ENCODE assay signal across 8 mouse cellular contexts in genomic region chr9:119052154-119052944, GRCm38 (mm10). TPM values are rescaled to one million over a fixed set of nuclear protein-coding genes. Genes with fewer than 3 reads are reported as not detected.
A peak's percentile ranks its signal among the peaks of the same experiment; 100 is the strongest.
DNase-seq lines count a peak whose midpoint lies in the region; ATAC-seq and TF ChIP-seq lines count a peak whose summit lies in the region.

Gene Vill (plus strand): TSS chr9:119052778.

- 26% methylated on average over 22 of the region's 22 CpGs for WGBS in forebrain, postnatal 0 days
- 10% methylated on average over 22 of the region's 22 CpGs for WGBS in kidney, embryonic 16.5 days

- no peak within 1 kb of the TSS for H3K9ac ChIP-seq in forebrain, postnatal 0 days
- peak within 1 kb of the TSS; percentile 66 for H3K9ac ChIP-seq in kidney, embryonic 16.5 days (replicated peaks; ENCODE audit: low read length)

- 0 out of 2 replicates have a peak, but pooled peaks have one; percentile 27 for ATAC-seq in forebrain, postnatal 0 days
- ATAC-seq in kidney, embryonic 16.5 days (ENCODE audit: low FRiP score, low TSS enrichment), result peak; percentile 96
- ATAC-seq in erythroid progenitor cell, adult 5-6 weeks (replicated peaks; ENCODE audit: low FRiP score, poor library complexity, severe bottlenecking), result no peak

- peak; percentile 48 for DNase-seq in 3134 (ENCODE audit: extremely low read depth, insufficient read length, low spot score)
- DNase-seq in Muller cell, postnatal 12 days (ENCODE audit: inconsistent ontology term), result peak; percentile 48
- DNase-seq in forebrain, postnatal 0 days, result no peak
- DNase-seq in lung, postnatal 36 days, result peak; percentile 79
- no peak for DNase-seq in frontal cortex, postnatal 10 days (ENCODE audit: low spot score in 2 of 2)
- no peak for DNase-seq in right cerebral cortex, adult 18-20 months

- H3K9me3 ChIP-seq in forebrain, postnatal 0 days (ENCODE audit: low read length), result no peaks in the 10 kb centered on the region
- no peaks in the 10 kb centered on the region for H3K9me3 ChIP-seq in kidney, embryonic 16.5 days (ENCODE audit: low read length)

- peaks cover 9% of the 10 kb centered on the region for H3K27me3 ChIP-seq in forebrain, postnatal 0 days (ENCODE audit: insufficient read depth, low read length)
- H3K27me3 ChIP-seq in kidney, embryonic 16.5 days (ENCODE audit: insufficient read depth, low read length), result no peaks in the 10 kb centered on the region

- H3K36me3 ChIP-seq in forebrain, postnatal 0 days (ENCODE audit: insufficient read depth), result no peaks in the 10 kb centered on the region
- H3K36me3 ChIP-seq in kidney, embryonic 16.5 days (ENCODE audit: insufficient read depth, low read length), result no peaks in the 10 kb centered on the region

- 0 out of 2 replicates have a peak within 1 kb of the TSS, but pooled peaks have one; percentile 5 for H3K4me3 ChIP-seq in forebrain, postnatal 0 days (ENCODE audit: low read depth, low read length)
- H3K4me3 ChIP-seq in kidney, embryonic 16.5 days (ENCODE audit: low read length), result peak within 1 kb of the TSS; percentile 47

- H3K27ac ChIP-seq in forebrain, postnatal 0 days (ENCODE audit: low read depth, low read length), result no peak within 1 kb of the TSS
- peak within 1 kb of the TSS; percentile 25 for H3K27ac ChIP-seq in kidney, embryonic 16.5 days (ENCODE audit: low read length)

- no peak for TF ChIP-seq CTCF in forebrain, postnatal 0 days (IDR thresholded peaks at IDR 0.05; ENCODE audit: low read depth)

- peak within 1 kb of the TSS; percentile 34; the same call in 1 of the 2 replicates for H3K4me2 ChIP-seq in forebrain, postnatal 0 days (ENCODE audit: low read depth)
- peak within 1 kb of the TSS; percentile 63 for H3K4me2 ChIP-seq in kidney, embryonic 16.5 days (replicated peaks; ENCODE audit: low read depth, low read length)

- H3K4me1 ChIP-seq in forebrain, postnatal 0 days (ENCODE audit: insufficient read depth), result no peaks in the 10 kb centered on the region
- H3K4me1 ChIP-seq in kidney, embryonic 16.5 days (ENCODE audit: insufficient read depth, low read length), result peaks cover 29% of the 10 kb centered on the region

RNA-seq across cellular contexts. Expression of gene Vill, which starts in this region (rescaled TPM):
- 3.3 and 6.5 TPM in 2 replicates for total RNA-seq in forebrain, postnatal 0 days (2014; rRNA removed)
- polyA plus RNA-seq in forebrain, postnatal 0 days (2015; fragmentation: Nextera tagmentation; extraction: Ambion mirVana), result 2.7 and 3.8 TPM in 2 replicates
- polyA plus RNA-seq in kidney, embryonic 16.5 days (2015; fragmentation: Nextera tagmentation; extraction: Ambion mirVana), result 53.7 and 56.3 TPM in 2 replicates
- 1.8 TPM in 1 of 2 replicates, not detected in the other for total RNA-seq in erythroid progenitor cell, adult 5-6 weeks (2015; ENCODE audit: low replicate concordance)
- 1.9 TPM in 1 of 2 replicates, not detected in the other for total RNA-seq in erythroid progenitor cell, adult 5-6 weeks (2017; ENCODE audit: low replicate concordance)

Comparison
In these comparisons a context has a peak if more than half of its experiments do, and no peak if none do; other contexts are left out.
1. RNA of gene Vill (polyA plus RNA-seq): 53.7 to 56.3 TPM in kidney, embryonic 16.5 days; 2.7 to 3.8 TPM in forebrain, postnatal 0 days; every median in the first group is over 10 times any median in the second.
2. DNase-seq: peak in 3134 (single experiment), Muller cell, postnatal 12 days (single experiment) and lung, postnatal 36 days (single experiment); none in forebrain, postnatal 0 days (single experiment), frontal cortex, postnatal 10 days (0 of 2) and right cerebral cortex, adult 18-20 months (single experiment).